ENCODE assay signal across 22 mouse cellular contexts in the genomic region with DNA sequence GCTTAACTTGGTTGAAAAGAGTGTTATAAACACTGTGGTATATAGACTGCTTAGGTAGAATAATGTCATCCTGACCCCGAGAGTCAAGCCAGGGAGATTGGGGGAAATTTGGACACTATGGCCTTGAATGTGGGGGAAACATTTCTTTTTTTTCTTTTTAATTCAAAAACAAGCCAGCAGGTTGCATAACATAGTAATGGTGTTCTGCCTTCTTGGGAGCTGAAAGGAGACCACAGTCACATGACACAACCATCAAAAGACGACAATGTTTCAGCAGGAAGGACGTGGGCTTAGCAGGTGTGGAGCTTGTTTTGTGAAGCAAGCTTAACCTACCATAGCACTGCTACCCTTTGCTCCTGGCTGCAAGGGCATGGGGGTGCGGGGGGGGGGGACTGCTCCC.
DNase-seq lines count a peak whose midpoint lies in the region; ATAC-seq and TF ChIP-seq lines count a peak whose summit lies in the region.
"Had no signal": no experiment of that assay in that cellular context is flagged by ENCODE, and none has a peak within 500 bp of the region (broad histone marks: within the 10 kb centered on the region; RNA-seq: fewer than 3 reads in every experiment).

No protein-coding gene starts in this region.

- no peaks in the 10 kb centered on the region for H3K9me3 ChIP-seq in midbrain, embryonic 15.5 days
- H3K9me3 ChIP-seq: embryonic facial prominence, embryonic 10.5 days; G1E; heart, embryonic 10.5 days had no signal

- H3K4me2 ChIP-seq in midbrain, embryonic 15.5 days, result no peak overlapping the region
- H3K4me2 ChIP-seq: lung, embryonic 14.5 days had no signal

- no peaks in the 10 kb centered on the region for H3K27me3 ChIP-seq in thymus, adult 2 months (ENCODE audit: control insufficient read depth, insufficient read depth, low read length)
- no peaks in the 10 kb centered on the region for H3K27me3 ChIP-seq in midbrain, embryonic 15.5 days (replicated peaks)

- ATAC-seq in inflammation-experienced regulatory T-cells, adult 6 months, result peak; percentile 82
- no peak for ATAC-seq in midbrain, embryonic 15.5 days (replicated peaks)
- ATAC-seq: forebrain, embryonic 14.5 days; midbrain, embryonic 16.5 days had no signal

- H3K36me3 ChIP-seq in thymus, adult 2 months (ENCODE audit: control insufficient read depth, insufficient read depth, low read length), result no peaks in the 10 kb centered on the region
- no peaks in the 10 kb centered on the region for H3K36me3 ChIP-seq in midbrain, embryonic 15.5 days (replicated peaks)
- H3K36me3 ChIP-seq: embryonic facial prominence, embryonic 10.5 days; G1E; heart, embryonic 10.5 days had no signal

- peaks cover 33% of the 10 kb centered on the region for H3K4me1 ChIP-seq in thymus, adult 2 months (replicated peaks; ENCODE audit: control insufficient read depth, insufficient read depth, low read length)
- no peaks in the 10 kb centered on the region for H3K4me1 ChIP-seq in midbrain, embryonic 15.5 days

- DNase-seq in spleen, postnatal 36 days (ENCODE audit: low spot score in 2 of 2), result peak; percentile 56 to 58
- DNase-seq in spleen, adult 18-20 months, result no peak
- DNase-seq in thymus, adult 2 months, result peak; percentile 74
- DNase-seq in layer of hippocampus, adult 9-11 months, result no peak
- no peak for DNase-seq in layer of hippocampus, postnatal 25 days (ENCODE audit: extremely low spot score in 1 of 2, low spot score in 1 of 2)
- DNase-seq in cerebellum, adult 9-11 months, result no peak
- DNase-seq: cerebellum, postnatal 25 days; gastrocnemius, postnatal 25 days; heart, postnatal 4 days; kidney, adult 8-10 months; kidney, postnatal 25 days; layer of hippocampus, postnatal 36 days; liver; lung, embryonic 14.5 days; right cerebral cortex, postnatal 14 days had no signal

- H3K4me3 ChIP-seq in thymus, adult 2 months (ENCODE audit: control insufficient read depth, insufficient read depth, low read length), result no peak overlapping the region
- H3K4me3 ChIP-seq in midbrain, embryonic 15.5 days, result no peak overlapping the region
- H3K4me3 ChIP-seq: embryonic facial prominence, embryonic 10.5 days; heart, embryonic 10.5 days had no signal

- peak overlapping the region; percentile 93 for H3K27ac ChIP-seq in thymus, adult 2 months (ENCODE audit: control insufficient read depth, insufficient read depth, low read length)
- H3K27ac ChIP-seq in midbrain, embryonic 15.5 days, result no peak overlapping the region
- H3K27ac ChIP-seq: embryonic facial prominence, embryonic 10.5 days; heart, embryonic 10.5 days had no signal

- no peak for TF ChIP-seq POLR2A in thymus, adult 2 months (IDR thresholded peaks at IDR 0.05; ENCODE audit: control insufficient read depth, extremely low read depth, insufficient read depth, low read length, poor library complexity)

- WGBS in thymus, adult 2 months, result 12% methylated on average over 4 of the region's 4 CpGs
- 91% methylated on average over 4 of the region's 4 CpGs for WGBS in midbrain, embryonic 15.5 days

- H3K9ac ChIP-seq in midbrain, embryonic 15.5 days, result no peak overlapping the region
- H3K9ac ChIP-seq: lung, embryonic 14.5 days had no signal

- TF ChIP-seq CTCF in thymus, adult 2 months (IDR thresholded peaks at IDR 0.05; ENCODE audit: borderline replicate concordance, control insufficient read depth, extremely low read depth, insufficient read depth, low read length, poor library complexity), result no peak

Comparison
In these comparisons a context has a peak if more than half of its experiments do, and no peak if none do; other contexts are left out.
1. DNase-seq: peak in spleen, postnatal 36 days (2 of 2) and thymus, adult 2 months (single experiment); none in spleen, adult 18-20 months (0 of 2), layer of hippocampus, adult 9-11 months (single experiment), layer of hippocampus, postnatal 25 days (0 of 2) and cerebellum, adult 9-11 months (single experiment).